In the genomic region with DNA sequence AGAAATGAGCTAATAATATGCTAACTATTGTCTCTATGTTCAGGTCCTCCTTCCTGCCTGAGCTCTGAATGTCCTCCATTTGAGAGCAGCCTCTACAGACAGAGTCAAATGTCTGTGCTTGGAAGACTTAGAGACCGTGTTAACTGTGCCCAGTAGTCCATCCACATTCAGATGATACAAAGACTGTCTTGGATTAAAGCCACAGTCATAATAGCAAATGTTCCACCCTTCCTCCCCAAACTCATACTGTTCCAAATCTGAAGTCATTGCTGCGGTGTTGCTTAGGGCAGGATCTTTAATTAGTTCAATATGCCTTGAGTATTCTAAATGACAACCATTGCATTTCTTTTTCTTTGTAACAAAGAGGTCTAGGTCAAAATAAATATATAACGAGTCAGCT, we compare ENCODE assay signal across 10 mouse cellular contexts.
"Had no signal": no experiment of that assay in that cellular context is flagged by ENCODE, and none has a peak within 500 bp of the region (broad histone marks: within the 10 kb centered on the region; RNA-seq: fewer than 3 reads in every experiment).

No protein-coding gene starts in this region.

- DNase-seq: kidney, postnatal 14 days; left cerebral cortex, postnatal 4 days; lung, postnatal 14 days; retina, postnatal 1 day had no signal

- H3K4me3 ChIP-seq: limb, embryonic 15.5 days; liver, embryonic 12.5 days; lung, embryonic 15.5 days; midbrain, embryonic 12.5 days; neural tube, embryonic 13.5 days had no signal

- H3K27ac ChIP-seq: limb, embryonic 15.5 days; liver, embryonic 12.5 days; lung, embryonic 15.5 days; midbrain, embryonic 12.5 days; neural tube, embryonic 13.5 days; stomach, postnatal 0 days had no signal

- H3K4me1 ChIP-seq: limb, embryonic 15.5 days; liver, embryonic 12.5 days had no signal
